Mouse (Mus musculus): ENCODE results near the gene Ccdc170. TPM values are rescaled to one million over a fixed set of nuclear protein-coding genes. Genes with fewer than 3 reads are reported as not detected.
"Not testable (repeated sequence)": the region's sequence is repeated elsewhere in the genome, so short reads cannot be mapped to it uniquely, and the experiment has no call there.

Gene Ccdc170
- 3.8 and 5.0 TPM in 2 replicates for polyA plus RNA-seq (2012; rRNA removed)

DNA sequence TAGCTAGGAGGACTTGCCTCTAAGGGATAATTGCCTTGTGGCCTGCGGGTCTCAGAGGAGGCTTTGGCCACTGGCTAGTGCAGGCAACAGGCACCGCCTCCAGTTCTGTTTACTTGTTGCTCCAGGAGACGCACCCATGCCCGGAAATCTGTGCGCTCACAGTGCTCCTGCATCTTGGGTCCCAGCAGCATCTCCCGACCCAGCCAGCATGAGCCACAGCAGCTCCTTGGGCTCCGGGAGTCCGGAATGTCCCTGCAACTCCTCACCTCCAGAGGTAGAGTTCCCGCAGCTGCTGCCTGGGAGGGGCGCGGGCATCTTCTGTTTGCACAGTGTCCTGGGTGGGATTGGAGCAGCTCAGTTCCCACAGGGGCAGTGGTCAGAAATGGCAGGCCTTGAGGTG is at the start of gene Ccdc170:
TSS of gene Ccdc170 (plus strand) at position 148 of the 400 bp plus-strand sequence.
- H3K27me3 ChIP-seq (replicated peaks; ENCODE audit: control insufficient read depth, insufficient read depth, low read length) = no peaks in the 10 kb centered on the region
- H3K4me3 ChIP-seq (ENCODE audit: insufficient read depth, low read depth, low read length) = no peak within 1 kb of the TSS
- H3K4me1 ChIP-seq (ENCODE audit: control insufficient read depth, insufficient read depth, low read length) = no peaks in the 10 kb centered on the region
- no peak within 1 kb of the TSS for H3K27ac ChIP-seq (ENCODE audit: insufficient read depth, low read depth, low read length)
- 54% methylated on average over 11 of the region's 11 CpGs for WGBS
- DNase-seq = no peak
- TF ChIP-seq CTCF (conservative IDR thresholded peaks at IDR 0.05; ENCODE audit: insufficient read depth, insufficient read length, low read depth, low read length) (no peak), POLR2A (IDR thresholded peaks at IDR 0.05; ENCODE audit: low read depth, low read length) (no peak)
- no peaks in the 10 kb centered on the region for H3K36me3 ChIP-seq (ENCODE audit: control insufficient read depth, insufficient read depth, low read length)

DNA sequence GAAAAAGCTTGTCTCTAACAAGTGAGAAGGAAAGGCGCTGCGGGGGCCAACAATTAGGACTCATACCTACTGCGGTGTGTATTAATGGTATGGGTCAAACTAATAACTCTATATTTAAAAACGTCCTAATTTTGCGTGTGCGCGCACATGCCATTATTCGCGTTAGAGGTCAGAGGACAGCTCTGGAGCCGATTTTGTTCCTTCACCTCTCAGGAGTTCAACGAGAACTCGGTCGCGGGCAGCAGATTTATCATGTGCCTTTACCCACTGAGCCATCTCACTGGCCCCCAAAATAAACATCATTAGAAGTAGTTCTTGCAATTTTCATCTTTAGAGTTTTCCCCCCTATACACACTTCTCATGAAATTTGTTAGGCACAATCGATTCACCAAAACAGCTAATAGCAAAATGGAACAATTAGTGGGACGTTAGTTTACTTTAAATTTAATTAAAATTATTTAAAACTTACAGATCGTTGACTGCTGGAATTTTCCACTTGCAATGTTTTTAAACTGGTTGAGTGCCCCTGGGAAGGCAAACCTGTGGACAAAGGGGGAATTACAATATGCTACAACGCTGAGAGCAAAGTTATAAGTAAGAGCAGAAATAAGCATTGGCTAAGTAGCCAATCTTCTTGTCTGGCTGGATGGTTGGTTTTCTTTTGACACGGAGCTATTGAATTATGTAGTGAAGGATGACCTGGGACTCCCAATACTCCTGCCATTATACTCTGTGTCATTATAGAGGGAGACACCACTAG is 49.1 kb upstream of the Ccdc170 start:
- H3K27ac ChIP-seq (ENCODE audit: insufficient read depth, low read depth, low read length) = peak overlapping the region; percentile 95
- no peaks in the 10 kb centered on the region for H3K27me3 ChIP-seq (replicated peaks; ENCODE audit: control insufficient read depth, insufficient read depth, low read length)
- peaks cover 7% of the 10 kb centered on the region for H3K4me1 ChIP-seq (ENCODE audit: control insufficient read depth, insufficient read depth, low read length)
- 4% methylated on average over 19 of the region's 19 CpGs for WGBS
- no peaks in the 10 kb centered on the region for H3K36me3 ChIP-seq (ENCODE audit: control insufficient read depth, insufficient read depth, low read length)
- TF ChIP-seq CTCF (conservative IDR thresholded peaks at IDR 0.05; ENCODE audit: insufficient read depth, insufficient read length, low read depth, low read length) = no peak
- TF ChIP-seq POLR2A (IDR thresholded peaks at IDR 0.05; ENCODE audit: low read depth, low read length) = no peak
- peak; percentile 42 for DNase-seq
- peak overlapping the region; percentile 98 for H3K4me3 ChIP-seq (ENCODE audit: insufficient read depth, low read depth, low read length)

DNA sequence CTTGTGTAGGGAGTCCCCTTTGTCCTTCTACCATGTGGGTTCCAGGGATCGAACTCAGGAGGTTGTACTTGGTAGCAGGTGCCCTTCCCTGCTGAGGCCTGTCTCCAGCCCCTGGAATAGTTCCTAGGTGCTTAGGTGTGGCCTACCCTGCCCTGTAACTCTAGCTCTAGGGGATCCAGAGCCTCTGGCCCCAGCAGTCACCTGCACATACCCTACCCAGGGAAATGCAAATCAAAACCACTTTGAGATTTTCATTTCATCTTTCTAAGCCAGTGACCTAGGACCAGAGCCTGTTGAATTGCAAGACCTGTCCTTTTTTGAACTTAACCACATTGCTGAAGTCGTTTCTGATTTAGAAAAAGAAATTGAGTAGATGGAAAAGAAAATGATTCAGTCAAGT is 48.4 kb upstream of the Ccdc170 start:
- H3K4me3 ChIP-seq (ENCODE audit: insufficient read depth, low read depth, low read length); H3K4me1 ChIP-seq (ENCODE audit: control insufficient read depth, insufficient read depth, low read length); DNase-seq; H3K36me3 ChIP-seq (ENCODE audit: control insufficient read depth, insufficient read depth, low read length); H3K27ac ChIP-seq (ENCODE audit: insufficient read depth, low read depth, low read length); H3K27me3 ChIP-seq (replicated peaks; ENCODE audit: control insufficient read depth, insufficient read depth, low read length): not testable (repeated sequence)
- 76% methylated on average over 2 of the region's 2 CpGs for WGBS

DNA sequence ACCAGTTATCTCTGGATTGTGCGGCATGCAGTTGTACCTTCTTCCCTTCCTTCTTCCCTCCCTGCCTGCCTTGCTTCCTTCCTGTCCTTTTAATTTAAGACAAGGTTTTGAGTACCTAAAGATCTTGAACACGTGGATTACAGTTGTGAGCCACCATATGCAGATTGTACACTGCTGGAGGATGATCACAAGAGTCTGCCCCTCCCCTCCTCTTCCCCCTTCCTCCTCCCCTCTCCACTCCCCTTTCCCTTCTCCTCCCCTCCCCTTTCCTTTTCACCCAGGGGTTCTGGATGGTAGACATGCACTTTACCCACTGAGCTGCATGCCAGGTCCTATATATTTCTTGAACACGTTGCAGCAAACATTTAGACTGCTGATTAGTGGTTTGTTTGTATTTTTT is 46.9 kb upstream of the Ccdc170 start:
- 88% methylated on average over 3 of the region's 3 CpGs for WGBS
- no peak for DNase-seq

DNA sequence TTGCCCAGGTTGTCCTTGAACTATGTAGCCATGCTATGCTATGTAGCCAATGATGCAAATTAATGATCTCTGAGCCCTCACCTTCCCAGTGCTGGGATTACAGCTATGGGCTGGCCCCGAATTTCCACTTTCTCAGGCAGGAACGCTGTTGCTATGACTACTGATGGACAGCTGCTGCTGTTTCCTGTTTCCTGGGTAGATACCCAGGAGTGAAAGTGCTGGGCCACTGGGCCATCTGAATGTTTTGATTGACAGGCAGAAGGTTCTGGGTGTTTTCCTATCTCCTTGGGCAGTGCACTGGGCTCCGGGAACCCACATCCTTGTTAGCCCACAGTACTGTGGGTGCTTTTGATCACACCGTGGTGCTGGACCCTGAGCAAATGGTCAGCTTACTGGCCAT is 25.9 kb upstream of the Ccdc170 start:
- WGBS = 65% methylated on average over 4 of the region's 4 CpGs
- Histone ChIP-seq H3K27me3 (replicated peaks; ENCODE audit: control insufficient read depth, insufficient read depth, low read length) (no peaks in the 10 kb centered on the region), H3K4me3 (ENCODE audit: insufficient read depth, low read depth, low read length) (no peak overlapping the region), H3K27ac (ENCODE audit: insufficient read depth, low read depth, low read length) (no peak overlapping the region), H3K4me1 (ENCODE audit: control insufficient read depth, insufficient read depth, low read length) (no peaks in the 10 kb centered on the region), H3K36me3 (ENCODE audit: control insufficient read depth, insufficient read depth, low read length) (no peaks in the 10 kb centered on the region)
- TF ChIP-seq CTCF (conservative IDR thresholded peaks at IDR 0.05; ENCODE audit: insufficient read depth, insufficient read length, low read depth, low read length) = no peak
- TF ChIP-seq POLR2A (IDR thresholded peaks at IDR 0.05; ENCODE audit: low read depth, low read length) = no peak
- DNase-seq = no peak

More for the DNA sequence above, 46.9 kb upstream of the Ccdc170 start:
- Histone ChIP-seq H3K27me3 (replicated peaks; ENCODE audit: control insufficient read depth, insufficient read depth, low read length) (no peaks in the 10 kb centered on the region), H3K27ac (ENCODE audit: insufficient read depth, low read depth, low read length) (no peak overlapping the region), H3K4me3 (ENCODE audit: insufficient read depth, low read depth, low read length) (no peak overlapping the region), H3K36me3 (ENCODE audit: control insufficient read depth, insufficient read depth, low read length) (peaks cover 1% of the 10 kb centered on the region), H3K4me1 (ENCODE audit: control insufficient read depth, insufficient read depth, low read length) (peaks cover 3% of the 10 kb centered on the region; the same call in 1 of the 2 replicates)
- TF ChIP-seq CTCF (conservative IDR thresholded peaks at IDR 0.05; ENCODE audit: insufficient read depth, insufficient read length, low read depth, low read length) = no peak

DNA sequence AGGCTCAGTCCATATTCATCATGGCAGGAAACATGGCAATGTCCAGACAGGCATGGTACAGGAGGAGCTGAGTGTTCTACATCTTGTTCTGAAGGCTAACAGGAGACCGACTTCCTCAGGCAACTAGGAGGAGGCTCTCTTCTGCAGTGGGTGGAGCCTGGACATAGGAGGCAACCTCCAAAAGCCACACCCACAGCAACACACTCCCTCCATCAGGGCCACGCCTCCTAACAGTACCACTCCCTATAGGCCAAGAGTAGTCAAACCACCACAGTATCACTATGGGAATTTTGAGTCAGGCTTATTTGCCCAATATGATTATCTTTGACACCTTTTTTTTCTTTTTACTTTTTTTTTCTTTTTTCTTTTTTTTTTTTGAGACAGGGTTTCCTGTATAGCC is 22.1 kb upstream of the Ccdc170 start:
- WGBS = 96% methylated on average over 2 of the region's 2 CpGs
- Histone ChIP-seq H3K4me1 (ENCODE audit: control insufficient read depth, insufficient read depth, low read length) (no peaks in the 10 kb centered on the region), H3K27me3 (replicated peaks; ENCODE audit: control insufficient read depth, insufficient read depth, low read length) (no peaks in the 10 kb centered on the region), H3K4me3 (ENCODE audit: insufficient read depth, low read depth, low read length) (no peak overlapping the region), H3K36me3 (ENCODE audit: control insufficient read depth, insufficient read depth, low read length) (no peaks in the 10 kb centered on the region), H3K27ac (ENCODE audit: insufficient read depth, low read depth, low read length) (no peak overlapping the region)
- no peak for DNase-seq
- TF ChIP-seq CTCF (conservative IDR thresholded peaks at IDR 0.05; ENCODE audit: insufficient read depth, insufficient read length, low read depth, low read length) (no peak), POLR2A (IDR thresholded peaks at IDR 0.05; ENCODE audit: low read depth, low read length) (no peak)

DNA sequence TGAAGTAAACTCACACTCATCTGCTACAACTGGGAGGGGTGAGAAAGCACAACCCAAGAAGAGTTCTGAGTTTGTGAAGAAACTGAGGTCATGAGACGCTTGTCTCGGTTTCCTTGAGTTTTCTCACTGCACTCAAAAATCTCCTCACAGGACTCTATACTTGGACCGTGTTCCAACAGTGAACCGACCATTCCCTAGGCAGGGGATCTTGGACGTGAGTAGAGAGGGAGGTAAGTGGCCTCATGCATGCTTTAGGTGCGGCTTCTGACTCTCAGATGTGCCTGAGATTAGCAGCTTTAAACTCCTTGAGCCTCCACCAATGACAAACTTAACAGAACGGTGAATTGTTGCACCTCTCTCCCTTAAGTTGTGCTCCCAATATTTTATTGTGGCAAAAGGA is 16.5 kb upstream of the Ccdc170 start:
- H3K27me3 ChIP-seq (replicated peaks; ENCODE audit: control insufficient read depth, insufficient read depth, low read length) = no peaks in the 10 kb centered on the region
- TF ChIP-seq POLR2A (IDR thresholded peaks at IDR 0.05; ENCODE audit: low read depth, low read length) (no peak), CTCF (conservative IDR thresholded peaks at IDR 0.05; ENCODE audit: insufficient read depth, insufficient read length, low read depth, low read length) (no peak)
- H3K4me3 ChIP-seq (ENCODE audit: insufficient read depth, low read depth, low read length) = no peak overlapping the region
- 75% methylated on average over 7 of the region's 7 CpGs for WGBS
- no peaks in the 10 kb centered on the region for H3K4me1 ChIP-seq (ENCODE audit: control insufficient read depth, insufficient read depth, low read length)
- H3K27ac ChIP-seq (ENCODE audit: insufficient read depth, low read depth, low read length) = no peak overlapping the region
- DNase-seq = no peak
- no peaks in the 10 kb centered on the region for H3K36me3 ChIP-seq (ENCODE audit: control insufficient read depth, insufficient read depth, low read length)

Measured in kidney, adult 2 months (tissue).